Mouse (Mus musculus): ENCODE measurements around the gene Rimbp3. TPM values are rescaled to one million over a fixed set of nuclear protein-coding genes. Genes with fewer than 3 reads are reported as not detected.

The Rimbp3 gene
- total and polyA plus RNA-seq, 3 experiments: 0.06 to 0.34 TPM; not detected in 1

- TF ChIP-seq MAZ (IDR thresholded peaks at IDR 0.05; ENCODE audit: low read depth, low read length): no peak
- no peak for TF ChIP-seq POLR2AphosphoS2 (IDR thresholded peaks at IDR 0.05; ENCODE audit: low read depth, low read length)
- no peak for TF ChIP-seq RAD21 (IDR thresholded peaks at IDR 0.05; ENCODE audit: low read depth, low read length)
Measured at GRCm38 (mm10) chr16:17258917-17259316, 50.5 kb downstream of the Rimbp3 start (continued).

GRCm38 (mm10) chr16:17261341-17261740 is 52.9 kb downstream of the Rimbp3 start:
- no peak for DNase-seq (ENCODE audit: extremely low read depth)
- H3K36me3 ChIP-seq (replicated peaks in 1 of 2; ENCODE audit: control insufficient read depth in 1 of 2, insufficient read depth in 1 of 2, low read length in 1 of 2): peaks cover 33 to 55% of the 10 kb centered on the region in 2 experiments

More at GRCm38 (mm10) chr16:17261341-17261740, 52.9 kb downstream of the Rimbp3 start:
- no peak overlapping the region for H3K4me2 ChIP-seq (ENCODE audit: insufficient read depth, low read depth, poor library complexity, severe bottlenecking)
- no peaks in the 10 kb centered on the region for H3K79me2 ChIP-seq (replicated peaks; ENCODE audit: control insufficient read depth, extremely low read depth, insufficient read depth, poor library complexity, severe bottlenecking)
- H3K27me3 ChIP-seq (replicated peaks): no peaks in the 10 kb centered on the region
- peaks cover 12 to 44% of the 10 kb centered on the region in 2 experiments for H3K4me1 ChIP-seq (ENCODE audit: control insufficient read depth in 1 of 2, insufficient read depth in 2 of 2)
- no peaks in the 10 kb centered on the region for H3K9me3 ChIP-seq (replicated peaks; ENCODE audit: low read length)
- dilution Hi-C loops (cut with MboI; ENCODE audit: extremely low pct_ligation_motif_present, extremely low pct_unique_long_range_greater_than_20kb, low sequenced_read_pairs): no loop called here
- H3K27ac ChIP-seq (ENCODE audit: insufficient read depth, low read depth): no peak overlapping the region
- TF ChIP-seq USF2 (conservative IDR thresholded peaks at IDR 0.05; ENCODE audit: low read depth, low read length) (no peak), CHD1 (IDR thresholded peaks at IDR 0.05; ENCODE audit: low read depth, low read length) (no peak), TBP (conservative IDR thresholded peaks at IDR 0.05; ENCODE audit: low read depth, low read length) (no peak), MAX (IDR thresholded peaks at IDR 0.05; ENCODE audit: low read length) (no peak), JUN (IDR thresholded peaks at IDR 0.05; ENCODE audit: insufficient read depth, low read depth, low read length) (no peak; the same call in 1 of the 2 replicates), CHD2 (IDR thresholded peaks at IDR 0.05; ENCODE audit: low read length) (no peak), MAFK (IDR thresholded peaks at IDR 0.05; ENCODE audit: insufficient replicate concordance, low read length) (no peak), MYC (IDR thresholded peaks at IDR 0.05; ENCODE audit: low read depth, low read length) (no peak), ZNF384 (IDR thresholded peaks at IDR 0.05; ENCODE audit: low read depth, low read length) (peak; percentile 88), GABPA (IDR thresholded peaks at IDR 0.05; ENCODE audit: insufficient replicate concordance, low read depth, low read length) (no peak), USF1 (IDR thresholded peaks at IDR 0.05; ENCODE audit: low read depth, low read length) (no peak), E2F4 (IDR thresholded peaks at IDR 0.05; ENCODE audit: insufficient replicate concordance, low read depth, low read length) (no peak), JUND (conservative IDR thresholded peaks at IDR 0.05; ENCODE audit: low read depth, low read length) (no peak), MEF2A (IDR thresholded peaks at IDR 0.05; ENCODE audit: borderline replicate concordance, low read depth, low read length) (no peak), KAT2A (IDR thresholded peaks at IDR 0.05; ENCODE audit: insufficient replicate concordance, low read length) (no peak), ELF1 (IDR thresholded peaks at IDR 0.05; ENCODE audit: low read depth, low read length) (no peak), MXI1 (IDR thresholded peaks at IDR 0.05; ENCODE audit: low read depth, low read length) (no peak), RCOR1 (conservative IDR thresholded peaks at IDR 0.05; ENCODE audit: low read depth, low read length) (no peak), UBTF (IDR thresholded peaks at IDR 0.05; ENCODE audit: low read depth, low read length) (no peak), TCF12 (IDR thresholded peaks at IDR 0.05; ENCODE audit: low read depth, low read length) (no peak), EP300 (IDR thresholded peaks at IDR 0.05; ENCODE audit: low read length) (0 out of 2 replicates have a peak, but pooled peaks have one; percentile 52), ZMIZ1 (IDR thresholded peaks at IDR 0.05; ENCODE audit: low read depth, low read length) (no peak), PAX5 (IDR thresholded peaks at IDR 0.05; ENCODE audit: low read length) (no peak), CTCF (conservative IDR thresholded peaks at IDR 0.05 in 1 of 2, IDR thresholded peaks at IDR 0.05 in 1 of 2; ENCODE audit: low read depth in 2 of 2, low read length in 2 of 2) (no peak), IRF4 (IDR thresholded peaks at IDR 0.05; ENCODE audit: low read depth, low read length) (peak; percentile 41; the same call in 1 of the 2 replicates), NRF1 (IDR thresholded peaks at IDR 0.05; ENCODE audit: low read depth, low read length) (no peak)
- no peak overlapping the region for H3K9ac ChIP-seq (ENCODE audit: insufficient read depth, low read depth)
- H3K4me3 ChIP-seq (replicated peaks in 1 of 3; ENCODE audit: low read depth in 2 of 3, low read length in 2 of 3, poor library complexity in 1 of 3): no peak overlapping the region
- in situ Hi-C loops (cut with MboI; ENCODE audit: low pct_ligation_motif_present, low pct_unique_long_range_greater_than_20kb, low sequenced_read_pairs): no loop called here
